Mouse (Mus musculus): ENCODE measurements at regions not wholly inside any gene's neighbourhood (a gene's known extent, or its start where the extent isn't known, plus 50 kb on each side); places are given as distances from the start of the nearest gene placed in this dataset.

- TF ChIP-seq CTCF (conservative IDR thresholded peaks at IDR 0.05; ENCODE audit: low read length) (no peak), NANOG (IDR thresholded peaks at IDR 0.05; ENCODE audit: borderline replicate concordance, low read length) (no peak)
Measured at GRCm38 (mm10) chr4:55817035-55817818, 285.0 kb upstream of the Klf4 start.

All from E14TG2a.4 (cell line).